Mouse (Mus musculus): Measurements from ENCODE around the gene Srf. TPM values are rescaled to one million over a fixed set of nuclear protein-coding genes. Genes with fewer than 3 reads are reported as not detected.
A peak's percentile ranks its signal among the peaks of the same experiment; 100 is the strongest.

Gene Srf
- polyA plus RNA-seq, 1 experiment from 2014 or later = 6.6 TPM

GRCm38 (mm10) chr17:46554977-46555672 is 850 bp downstream of the Srf start:
- under 1% methylated on average over 68 of the region's 75 CpGs for WGBS (ENCODE audit: insufficient replicate concordance)
- H3K4me1 ChIP-seq = peaks cover 47% of the 10 kb centered on the region
- peak overlapping the region; percentile 87 for H3K27ac ChIP-seq
- H3K9ac ChIP-seq = peak overlapping the region; percentile 98
- peak overlapping the region; percentile 95 for H3K4me3 ChIP-seq
- H3K4me2 ChIP-seq = peak overlapping the region; percentile 95
- peaks cover 25% of the 10 kb centered on the region for H3K36me3 ChIP-seq
- H3K9me3 ChIP-seq (replicated peaks) = no peaks in the 10 kb centered on the region
- no peaks in the 10 kb centered on the region for H3K27me3 ChIP-seq (replicated peaks)
- no peak for ATAC-seq

- Histone ChIP-seq H3K27me3 (replicated peaks) (no peaks in the 10 kb centered on the region), H3K9ac (peak overlapping the region; percentile 98), H3K4me1 (peaks cover 47% of the 10 kb centered on the region), H3K36me3 (peaks cover 30% of the 10 kb centered on the region), H3K4me2 (peak overlapping the region; percentile 95), H3K27ac (peak overlapping the region; percentile 87; the same call in 1 of the 2 replicates), H3K9me3 (replicated peaks) (no peaks in the 10 kb centered on the region), H3K4me3 (peak overlapping the region; percentile 95)
- no peak for ATAC-seq
- 2% methylated on average over 11 of the region's 11 CpGs for WGBS (ENCODE audit: insufficient replicate concordance)
Observed at GRCm38 (mm10) chr17:46554646-46554976, 1.4 kb downstream of the Srf start.

GRCm38 (mm10) chr17:46553926-46554325 is 2.0 kb downstream of the Srf start:
- no peaks in the 10 kb centered on the region for H3K27me3 ChIP-seq (replicated peaks)
- H3K9me3 ChIP-seq (replicated peaks) = no peaks in the 10 kb centered on the region
- no peak overlapping the region for H3K9ac ChIP-seq
- H3K4me3 ChIP-seq = peak overlapping the region; percentile 95
- H3K36me3 ChIP-seq = peaks cover 36% of the 10 kb centered on the region
- no peak overlapping the region for H3K27ac ChIP-seq
- peaks cover 47% of the 10 kb centered on the region for H3K4me1 ChIP-seq
- WGBS (ENCODE audit: insufficient replicate concordance) = 74% methylated on average over 3 of the region's 3 CpGs
- H3K4me2 ChIP-seq = peak overlapping the region; percentile 95
- no peak for ATAC-seq

- WGBS (ENCODE audit: insufficient replicate concordance) = 64% methylated on average over 11 of the region's 11 CpGs
- Histone ChIP-seq H3K9ac (peak overlapping the region; percentile 32; the same call in 1 of the 2 replicates), H3K9me3 (replicated peaks) (no peaks in the 10 kb centered on the region), H3K36me3 (peaks cover 40% of the 10 kb centered on the region), H3K4me3 (peak overlapping the region; percentile 95), H3K27ac (peak overlapping the region; percentile 64; the same call in 1 of the 2 replicates), H3K4me1 (peaks cover 52% of the 10 kb centered on the region), H3K4me2 (peak overlapping the region; percentile 95), H3K27me3 (replicated peaks) (peaks cover 4% of the 10 kb centered on the region; the same call in 1 of the 2 replicates)
- ATAC-seq = no peak
Observed at GRCm38 (mm10) chr17:46553469-46553868, 2.5 kb downstream of the Srf start.

- Histone ChIP-seq H3K9ac (peak overlapping the region; percentile 32; the same call in 1 of the 2 replicates), H3K27me3 (replicated peaks) (peaks cover 8% of the 10 kb centered on the region), H3K27ac (peak overlapping the region; percentile 64), H3K36me3 (peaks cover 46% of the 10 kb centered on the region), H3K9me3 (replicated peaks) (no peaks in the 10 kb centered on the region), H3K4me2 (peak overlapping the region; percentile 95), H3K4me1 (peaks cover 56% of the 10 kb centered on the region), H3K4me3 (peak overlapping the region; percentile 95)
- 27% methylated on average over 24 of the region's 24 CpGs for WGBS (ENCODE audit: insufficient replicate concordance)
- ATAC-seq = peak; percentile 22; the same call in 1 of the 2 replicates
Observed at GRCm38 (mm10) chr17:46552841-46553423, 3.0 kb downstream of the Srf start.

- Histone ChIP-seq H3K9ac (no peak overlapping the region), H3K4me2 (no peak overlapping the region), H3K27ac (no peak overlapping the region), H3K4me3 (no peak overlapping the region), H3K27me3 (replicated peaks) (peaks cover 16% of the 10 kb centered on the region), H3K4me1 (peaks cover 55% of the 10 kb centered on the region), H3K9me3 (replicated peaks) (no peaks in the 10 kb centered on the region), H3K36me3 (peaks cover 49% of the 10 kb centered on the region)
- ATAC-seq = no peak
- WGBS (ENCODE audit: insufficient replicate concordance) = 81% methylated on average over 7 of the region's 7 CpGs
Observed at GRCm38 (mm10) chr17:46552151-46552550, 3.8 kb downstream of the Srf start.

GRCm38 (mm10) chr17:46551369-46551768 is 4.6 kb downstream of the Srf start:
- peaks cover 54% of the 10 kb centered on the region for H3K4me1 ChIP-seq
- H3K4me3 ChIP-seq = no peak overlapping the region
- no peak overlapping the region for H3K9ac ChIP-seq
- H3K27me3 ChIP-seq (replicated peaks) = peaks cover 24% of the 10 kb centered on the region
- no peak for ATAC-seq
- H3K27ac ChIP-seq = no peak overlapping the region
- peaks cover 49% of the 10 kb centered on the region for H3K36me3 ChIP-seq
- H3K9me3 ChIP-seq (replicated peaks) = no peaks in the 10 kb centered on the region
- whole genome bisulfite sequencing (ENCODE audit: insufficient replicate concordance) = 79% methylated on average over 6 of the region's 6 CpGs
- no peak overlapping the region for H3K4me2 ChIP-seq

GRCm38 (mm10) chr17:46550904-46551303 is 5.1 kb downstream of the Srf start:
- no peak overlapping the region for H3K27ac ChIP-seq
- H3K4me3 ChIP-seq = no peak overlapping the region
- peaks cover 57% of the 10 kb centered on the region for H3K4me1 ChIP-seq
- H3K4me2 ChIP-seq = no peak overlapping the region
- H3K36me3 ChIP-seq = peaks cover 49% of the 10 kb centered on the region
- no peak for ATAC-seq
- H3K9ac ChIP-seq = no peak overlapping the region
- WGBS (ENCODE audit: insufficient replicate concordance) = 85% methylated on average over 7 of the region's 7 CpGs
- H3K9me3 ChIP-seq (replicated peaks) = no peaks in the 10 kb centered on the region
- H3K27me3 ChIP-seq (replicated peaks) = peaks cover 28% of the 10 kb centered on the region

- Histone ChIP-seq H3K36me3 (peaks cover 49% of the 10 kb centered on the region), H3K9ac (no peak overlapping the region), H3K27ac (no peak overlapping the region), H3K27me3 (replicated peaks) (peaks cover 41% of the 10 kb centered on the region), H3K4me1 (peaks cover 51% of the 10 kb centered on the region), H3K4me2 (no peak overlapping the region), H3K4me3 (no peak overlapping the region), H3K9me3 (replicated peaks) (no peaks in the 10 kb centered on the region)
- WGBS (ENCODE audit: insufficient replicate concordance) = 86% methylated on average over 9 of the region's 9 CpGs
- ATAC-seq = no peak
Observed at GRCm38 (mm10) chr17:46549642-46550041, 6.3 kb downstream of the Srf start.

GRCm38 (mm10) chr17:46549193-46549592 is 6.8 kb downstream of the Srf start:
- no peak overlapping the region for H3K4me3 ChIP-seq
- no peaks in the 10 kb centered on the region for H3K9me3 ChIP-seq (replicated peaks)
- ATAC-seq = no peak
- no peak overlapping the region for H3K9ac ChIP-seq
- no peak overlapping the region for H3K27ac ChIP-seq
- 47% methylated on average over 8 of the region's 8 CpGs for WGBS (ENCODE audit: insufficient replicate concordance)
- peaks cover 47% of the 10 kb centered on the region for H3K4me1 ChIP-seq
- H3K36me3 ChIP-seq = peaks cover 49% of the 10 kb centered on the region
- peaks cover 46% of the 10 kb centered on the region for H3K27me3 ChIP-seq (replicated peaks)
- H3K4me2 ChIP-seq = no peak overlapping the region

- H3K4me1 ChIP-seq = peaks cover 42% of the 10 kb centered on the region
- no peak overlapping the region for H3K9ac ChIP-seq
- no peaks in the 10 kb centered on the region for H3K9me3 ChIP-seq (replicated peaks)
- peaks cover 49% of the 10 kb centered on the region for H3K36me3 ChIP-seq
- ATAC-seq = no peak
- WGBS (ENCODE audit: insufficient replicate concordance) = 83% methylated on average over 11 of the region's 11 CpGs
- H3K27me3 ChIP-seq (replicated peaks) = peaks cover 50% of the 10 kb centered on the region
- H3K4me2 ChIP-seq = no peak overlapping the region
- H3K4me3 ChIP-seq = no peak overlapping the region
- no peak overlapping the region for H3K27ac ChIP-seq
Observed at GRCm38 (mm10) chr17:46548741-46549140, 7.2 kb downstream of the Srf start.

GRCm38 (mm10) chr17:46547923-46548322 is 8.1 kb downstream of the Srf start:
- H3K4me3 ChIP-seq = no peak overlapping the region
- no peak overlapping the region for H3K9ac ChIP-seq
- H3K4me2 ChIP-seq = no peak overlapping the region
- H3K36me3 ChIP-seq = peaks cover 49% of the 10 kb centered on the region
- H3K27ac ChIP-seq = no peak overlapping the region
- ATAC-seq = no peak
- no peaks in the 10 kb centered on the region for H3K9me3 ChIP-seq (replicated peaks)
- H3K27me3 ChIP-seq (replicated peaks) = peaks cover 57% of the 10 kb centered on the region
- peaks cover 34% of the 10 kb centered on the region for H3K4me1 ChIP-seq
- 57% methylated on average over 3 of the region's 3 CpGs for WGBS (ENCODE audit: insufficient replicate concordance)

All from liver, embryonic 12.5 days (tissue).